Mouse (Mus musculus): Measurements from ENCODE around the gene Gstp2.

DNA sequence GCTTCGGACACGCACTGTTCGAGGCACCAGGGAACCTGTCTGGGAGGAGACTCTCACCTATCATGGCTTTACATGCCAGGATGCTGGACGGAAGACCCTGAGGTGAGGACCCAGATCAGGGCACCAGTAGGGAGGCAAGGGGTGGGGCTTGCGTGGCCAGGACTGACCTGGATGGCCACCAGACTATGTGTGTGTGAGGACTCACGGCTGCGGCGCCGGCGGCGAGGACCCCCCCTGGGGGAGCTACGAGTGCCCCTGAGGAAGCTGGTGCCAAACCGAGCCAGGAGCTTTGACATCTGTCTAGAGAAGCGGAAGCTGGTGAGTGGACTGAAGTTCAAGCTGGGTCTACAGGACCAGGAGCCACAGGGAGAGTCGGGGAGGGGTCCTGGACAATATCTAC lies 41.5 kb downstream of the Gstp2 start:
- TF ChIP-seq CTCF (conservative IDR thresholded peaks at IDR 0.05; ENCODE audit: low read length) (no peak), POU5F1 (IDR thresholded peaks at IDR 0.05; ENCODE audit: borderline replicate concordance, low read length) (no peak), NANOG (IDR thresholded peaks at IDR 0.05; ENCODE audit: borderline replicate concordance, low read length) (no peak)

Measured in E14TG2a.4 (cell line).